Mouse (Mus musculus): ENCODE data around the gene Uhrf1. TPM values are rescaled to one million over a fixed set of nuclear protein-coding genes. Genes with fewer than 3 reads are reported as not detected.
"Not testable (repeated sequence)": the region's sequence is repeated elsewhere in the genome, so short reads cannot be mapped to it uniquely, and the experiment has no call there.

Gene Uhrf1
- 1.2 to 5.9 TPM (median 3.2 TPM) in 3 replicates for total RNA-seq (2017)

DNA sequence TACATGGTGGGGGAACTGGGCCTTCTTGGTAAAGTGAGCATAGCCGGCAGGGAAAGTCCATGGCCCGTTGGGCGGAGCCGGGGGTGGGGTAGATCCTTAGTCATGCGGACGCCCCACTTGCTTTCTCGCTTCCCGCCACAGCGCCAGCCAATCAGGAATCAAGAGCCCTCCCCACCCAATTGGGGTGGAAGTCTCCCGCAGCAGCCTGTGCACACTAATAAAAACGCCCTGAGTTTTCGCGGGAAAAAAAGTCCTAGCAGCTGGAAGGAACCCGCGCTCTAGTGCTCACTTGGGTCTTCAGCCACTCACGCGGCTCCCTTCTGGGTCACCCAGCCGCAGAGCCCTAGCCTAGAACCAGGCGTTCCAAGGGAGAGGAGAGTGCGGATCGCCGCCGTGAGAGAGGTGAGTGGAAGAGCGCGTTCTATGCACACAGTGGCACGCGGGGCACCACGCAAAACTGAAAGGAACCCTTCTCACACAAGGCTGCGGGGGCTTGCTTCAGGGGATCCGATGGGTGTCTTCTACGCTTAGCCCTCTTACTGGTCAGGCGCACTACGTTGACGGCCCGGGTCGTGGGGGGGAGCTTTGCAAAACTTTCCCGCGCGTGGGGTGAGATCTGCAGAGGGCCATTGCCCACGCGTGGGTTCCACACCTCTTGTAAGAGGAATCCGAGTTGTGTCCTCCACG, at the start of gene Uhrf1:
Gene Uhrf1, plus strand, starts transcription at position 162 of the 687 bp plus-strand sequence.
- 0 out of 2 replicates have a peak, but pooled peaks have one; percentile 27 for ATAC-seq (replicated peaks; ENCODE audit: insufficient number of reproducible peaks, low FRiP score, low TSS enrichment, poor library complexity, severe bottlenecking)

DNA sequence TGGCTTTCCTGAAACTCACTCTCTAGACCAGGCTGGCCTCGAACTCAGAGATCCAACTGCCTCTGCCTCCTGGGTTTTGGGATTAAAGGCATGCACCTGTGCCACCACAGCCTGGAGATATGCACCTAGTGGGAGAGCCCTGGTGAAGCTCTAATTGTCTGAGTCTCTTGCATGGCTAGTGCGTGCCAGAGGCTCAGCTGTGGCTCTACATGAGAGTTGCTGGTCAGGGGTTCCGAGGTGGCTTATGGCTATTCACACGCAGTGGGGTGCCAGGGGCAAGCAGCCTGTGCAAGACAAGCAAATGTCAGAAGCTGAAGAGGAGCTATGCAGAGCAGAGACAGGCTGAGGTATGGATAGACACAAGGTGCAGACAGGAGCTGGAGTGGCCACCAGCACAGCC, 48.4 kb upstream of the Uhrf1 start:
- no peak for ATAC-seq (replicated peaks; ENCODE audit: insufficient number of reproducible peaks, low FRiP score, low TSS enrichment, poor library complexity, severe bottlenecking)

DNA sequence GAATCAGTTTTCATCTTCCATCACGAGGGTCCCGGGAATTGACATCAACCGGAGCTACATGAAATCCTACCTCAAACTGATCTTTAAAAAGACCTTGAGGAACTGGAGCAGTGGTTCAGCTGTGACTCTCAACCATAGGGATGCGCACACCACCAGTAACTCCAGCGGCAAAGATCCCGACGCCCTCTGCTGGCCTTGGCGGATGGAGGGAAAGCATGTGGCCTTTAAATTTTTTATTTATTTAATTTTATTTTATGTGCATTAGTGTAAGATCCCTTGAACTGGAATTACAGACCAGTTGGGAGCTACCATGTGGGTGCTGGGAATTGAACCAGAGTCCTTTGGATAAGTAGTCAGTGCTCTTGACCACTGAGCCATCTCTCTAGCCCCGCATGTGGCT, 47.7 kb upstream of the Uhrf1 start:
- ATAC-seq (replicated peaks; ENCODE audit: insufficient number of reproducible peaks, low FRiP score, low TSS enrichment, poor library complexity, severe bottlenecking): no peak

DNA sequence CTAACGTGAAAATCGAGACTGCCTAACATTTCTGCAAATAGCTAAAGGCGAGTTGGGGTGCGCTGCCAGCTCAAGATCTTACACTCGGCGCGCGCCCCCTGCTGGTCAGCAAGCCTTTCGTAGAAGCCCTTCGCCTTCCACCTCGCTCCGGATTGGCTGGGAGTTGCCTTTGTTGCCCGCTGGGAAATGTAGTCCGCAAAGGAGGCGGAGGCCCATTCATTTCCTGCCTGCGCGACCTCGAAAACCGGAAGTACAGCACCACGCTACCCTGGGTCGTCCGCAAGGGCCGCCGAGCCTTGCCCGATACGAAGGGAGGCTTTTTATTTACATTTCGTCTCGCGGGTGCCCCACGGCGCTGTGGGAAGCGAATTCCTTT, 47.3 kb upstream of the Uhrf1 start:
- ATAC-seq (replicated peaks; ENCODE audit: insufficient number of reproducible peaks, low FRiP score, low TSS enrichment, poor library complexity, severe bottlenecking): peak; percentile 82

DNA sequence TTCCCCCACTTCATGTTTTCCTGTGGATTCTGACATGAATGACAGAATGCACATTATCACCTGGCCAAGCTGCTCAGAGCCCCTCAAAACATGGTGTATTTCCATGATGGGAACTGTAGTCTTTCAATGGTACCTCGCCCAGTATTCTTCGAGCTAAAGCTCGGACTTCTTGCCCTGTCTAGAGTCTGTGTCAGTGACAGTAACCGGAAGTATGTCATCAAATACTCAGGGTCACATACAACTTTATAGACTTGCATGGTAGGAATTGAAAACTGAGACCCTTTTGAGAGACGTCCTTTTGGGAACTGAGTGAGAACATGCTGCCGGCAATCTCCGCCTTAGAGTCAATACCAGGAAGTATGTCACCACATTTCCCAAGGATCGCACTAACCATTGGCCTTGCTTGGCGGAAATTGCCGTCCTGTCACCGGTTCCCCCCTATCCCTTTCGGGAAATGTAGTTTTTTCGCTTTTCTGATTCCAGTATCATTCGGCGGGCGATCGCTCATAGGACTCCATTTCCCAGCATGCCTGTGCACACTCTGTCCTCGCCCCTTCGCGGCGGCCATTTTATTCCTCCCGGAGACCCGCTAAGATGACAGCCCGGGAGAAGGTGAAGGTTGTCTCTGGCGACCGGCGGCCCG, 46.8 kb upstream of the Uhrf1 start, which contains the start of gene Fem1a:
Gene Fem1a, plus strand, starts transcription at position 572 of the 643 bp plus-strand sequence.
- peak; percentile 84 for ATAC-seq (replicated peaks; ENCODE audit: insufficient number of reproducible peaks, low FRiP score, low TSS enrichment, poor library complexity, severe bottlenecking)

DNA sequence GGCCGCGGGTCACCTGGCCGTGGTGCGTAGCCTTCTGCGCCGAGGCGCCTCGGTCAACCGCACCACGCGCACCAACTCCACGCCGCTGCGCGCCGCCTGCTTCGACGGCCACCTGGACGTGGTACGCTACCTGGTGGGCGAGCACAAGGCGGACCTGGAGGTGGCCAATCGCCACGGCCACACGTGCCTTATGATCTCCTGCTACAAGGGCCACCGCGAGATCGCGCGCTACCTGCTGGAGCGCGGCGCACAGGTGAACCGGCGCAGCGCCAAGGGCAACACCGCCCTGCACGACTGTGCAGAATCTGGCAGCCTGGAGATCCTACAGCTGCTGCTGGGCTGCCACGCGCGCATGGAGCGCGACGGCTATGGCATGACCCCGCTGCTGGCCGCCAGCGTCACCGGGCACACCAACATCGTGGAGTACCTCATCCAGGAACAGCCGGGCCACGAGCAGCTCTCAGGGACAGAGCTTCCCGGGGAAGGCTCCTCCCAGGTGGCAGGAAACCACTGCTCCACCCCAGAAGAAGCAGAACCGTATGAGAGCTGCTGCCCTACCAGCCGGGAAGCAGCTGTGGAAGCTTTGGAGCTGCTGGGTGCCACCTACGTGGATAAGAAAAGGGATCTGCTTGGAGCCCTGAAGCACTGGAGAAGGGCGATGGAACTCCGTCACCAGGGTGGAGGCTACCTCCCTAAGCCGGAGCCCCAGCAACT, 45.8 kb upstream of the Uhrf1 start:
- ATAC-seq (replicated peaks; ENCODE audit: insufficient number of reproducible peaks, low FRiP score, low TSS enrichment, poor library complexity, severe bottlenecking): no peak

DNA sequence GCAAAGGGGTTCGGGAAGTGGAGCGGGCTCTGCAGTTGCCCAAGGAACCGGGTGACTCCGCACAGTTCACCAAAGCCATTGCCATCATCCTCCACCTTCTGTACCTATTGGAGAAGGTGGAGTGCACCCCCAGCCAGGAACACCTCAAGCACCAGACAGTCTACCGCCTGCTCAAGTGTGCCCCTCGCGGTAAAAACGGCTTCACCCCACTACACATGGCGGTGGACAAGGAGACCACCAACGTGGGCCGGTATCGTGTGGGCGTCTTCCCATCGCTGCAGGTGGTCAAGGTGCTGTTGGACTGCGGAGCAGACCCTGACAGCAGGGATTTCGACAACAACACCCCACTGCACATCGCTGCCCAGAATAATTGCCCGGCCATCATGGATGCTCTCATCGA, 44.9 kb upstream of the Uhrf1 start:
- not testable (repeated sequence) for ATAC-seq (replicated peaks; ENCODE audit: insufficient number of reproducible peaks, low FRiP score, low TSS enrichment, poor library complexity, severe bottlenecking)

DNA sequence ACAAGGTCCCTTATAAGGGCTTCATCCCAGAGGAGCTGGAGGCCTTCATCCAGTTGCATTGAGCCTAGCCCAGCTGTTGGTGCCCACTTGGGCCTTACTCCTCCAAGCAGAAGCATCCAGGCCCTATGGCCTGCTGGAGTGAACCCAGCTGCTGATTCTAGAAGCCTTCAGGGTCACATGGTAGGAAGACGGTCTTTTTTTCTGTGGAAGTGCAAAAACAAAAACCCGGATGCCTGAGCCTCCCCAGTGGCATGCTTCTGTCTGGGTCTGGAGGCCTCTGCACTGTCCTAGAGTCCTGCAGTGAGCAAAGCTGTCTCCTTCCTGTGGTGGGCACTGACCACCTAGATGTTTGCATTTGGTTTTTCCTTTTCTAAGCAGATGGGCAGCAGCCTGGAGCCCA, 44.3 kb upstream of the Uhrf1 start:
- not testable (repeated sequence) for ATAC-seq (replicated peaks; ENCODE audit: insufficient number of reproducible peaks, low FRiP score, low TSS enrichment, poor library complexity, severe bottlenecking)

DNA sequence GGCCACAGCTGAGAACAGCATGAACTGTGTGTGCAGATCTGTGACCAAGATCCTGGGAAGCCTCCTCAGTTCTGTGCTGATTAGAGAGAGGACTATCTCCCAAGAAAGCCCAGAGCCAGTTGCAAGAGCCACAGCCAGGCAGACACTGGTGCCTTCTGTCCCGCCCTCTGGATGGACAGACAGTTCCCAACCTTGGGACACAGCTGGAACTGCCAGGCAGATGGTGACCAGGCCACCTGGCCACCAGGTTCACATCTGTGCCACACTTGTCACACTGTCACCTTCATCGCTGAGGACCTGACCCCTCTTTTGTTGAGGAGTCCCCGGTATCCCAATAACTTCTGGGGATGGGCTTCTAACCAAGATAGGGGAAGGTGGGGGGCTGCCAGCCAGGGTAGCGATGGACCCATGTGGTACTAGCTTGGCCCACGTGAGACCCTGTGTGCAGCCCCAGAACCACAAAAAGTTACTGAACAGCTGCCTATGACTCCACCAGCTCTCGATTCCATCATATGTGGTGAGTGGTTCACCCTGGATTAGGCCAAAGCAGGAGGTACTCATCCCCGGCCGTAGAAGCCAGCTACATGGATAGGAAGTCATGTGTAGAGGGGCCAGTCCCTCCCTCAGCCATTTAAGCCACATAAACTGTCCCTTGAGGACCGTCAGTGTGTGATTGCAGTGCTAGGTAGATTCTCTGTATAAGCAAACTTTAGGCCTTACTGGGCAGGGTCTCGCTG, 43.7 kb upstream of the Uhrf1 start:
- no peak for ATAC-seq (replicated peaks; ENCODE audit: insufficient number of reproducible peaks, low FRiP score, low TSS enrichment, poor library complexity, severe bottlenecking)

DNA sequence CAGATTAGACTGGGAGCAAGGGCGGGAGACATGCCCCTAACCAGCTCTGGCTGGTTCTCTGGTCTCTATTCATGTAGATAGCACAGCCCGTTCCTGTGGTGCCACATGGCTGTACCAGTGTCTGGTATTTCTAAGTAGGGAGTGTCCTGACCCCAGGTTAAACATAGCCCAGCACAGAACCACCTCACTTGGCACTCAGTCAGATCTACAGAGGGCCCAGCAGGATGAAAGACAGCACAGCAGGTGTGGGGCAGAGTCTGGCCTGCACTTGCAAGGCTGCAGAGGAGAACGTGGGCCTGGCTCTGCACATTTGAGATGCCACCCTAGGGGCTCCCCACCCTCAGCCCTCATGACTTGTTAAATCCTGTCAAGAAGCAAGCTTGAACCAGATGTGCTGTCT, 42.0 kb upstream of the Uhrf1 start:
- no peak for ATAC-seq (replicated peaks; ENCODE audit: insufficient number of reproducible peaks, low FRiP score, low TSS enrichment, poor library complexity, severe bottlenecking)

DNA sequence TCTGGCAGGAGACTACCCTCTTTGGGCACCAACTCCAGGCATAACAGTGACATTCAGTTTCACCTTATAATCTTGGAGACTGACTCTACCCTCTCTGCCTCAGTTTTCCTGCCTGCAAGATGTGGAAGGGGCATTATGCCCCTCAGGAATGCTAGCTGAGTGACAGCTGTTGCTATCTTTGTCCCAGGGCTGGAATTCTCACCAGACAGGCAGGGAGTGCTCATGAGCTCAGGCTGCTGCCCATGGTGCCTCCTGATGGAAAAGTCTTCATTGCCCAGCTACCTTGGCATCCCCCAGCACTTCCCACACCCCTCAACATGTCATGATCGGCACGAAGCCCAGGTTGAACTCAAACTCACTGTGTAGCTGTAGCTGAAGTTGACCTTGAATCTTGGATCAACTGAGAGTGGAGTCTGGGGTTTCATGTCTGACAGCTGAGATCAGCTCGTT, 40.5 kb upstream of the Uhrf1 start:
- no peak for ATAC-seq (replicated peaks; ENCODE audit: insufficient number of reproducible peaks, low FRiP score, low TSS enrichment, poor library complexity, severe bottlenecking)

DNA sequence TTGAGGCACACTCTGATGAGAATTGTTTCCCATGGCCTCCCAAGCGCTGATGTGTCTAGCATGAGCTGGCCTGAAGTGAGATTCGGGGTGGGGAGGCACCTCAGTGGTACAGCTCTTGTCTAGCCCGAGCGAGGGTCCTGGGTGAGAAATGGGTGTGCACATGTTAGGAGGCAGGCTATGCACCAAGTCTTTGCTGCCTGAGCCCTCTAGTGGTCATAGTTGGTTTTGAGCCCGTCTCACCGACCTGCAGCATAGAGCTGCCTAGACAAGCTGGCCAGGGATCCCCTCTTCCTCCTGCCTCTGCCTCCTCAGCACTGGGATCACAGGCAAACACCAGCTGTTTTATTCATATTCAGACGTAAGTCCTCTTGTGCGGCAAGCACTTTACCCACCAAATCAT, 39.1 kb upstream of the Uhrf1 start:
- peak; percentile 53 for ATAC-seq (replicated peaks; ENCODE audit: insufficient number of reproducible peaks, low FRiP score, low TSS enrichment, poor library complexity, severe bottlenecking)

DNA sequence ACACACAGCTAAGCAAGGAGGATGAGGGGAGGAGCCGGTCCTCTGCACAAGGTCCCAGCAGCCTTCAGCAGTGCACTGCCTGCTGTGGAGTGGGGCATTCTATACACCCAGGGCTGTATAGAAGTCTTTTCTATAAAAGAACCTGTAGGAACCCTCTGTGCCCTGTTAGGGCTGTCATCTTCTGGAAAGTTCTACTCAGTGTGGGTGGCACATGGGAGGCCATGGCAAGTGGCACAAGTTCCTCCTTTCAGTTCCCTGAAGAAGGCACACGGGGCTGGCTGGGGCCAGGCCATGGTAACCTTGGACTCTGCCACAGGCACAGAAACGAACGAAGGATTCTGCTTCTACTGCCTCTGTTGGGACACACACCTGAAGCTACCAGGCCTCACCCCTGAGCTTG, 38.1 kb upstream of the Uhrf1 start:
- ATAC-seq (replicated peaks; ENCODE audit: insufficient number of reproducible peaks, low FRiP score, low TSS enrichment, poor library complexity, severe bottlenecking): peak; percentile 49; the same call in 1 of the 2 replicates

DNA sequence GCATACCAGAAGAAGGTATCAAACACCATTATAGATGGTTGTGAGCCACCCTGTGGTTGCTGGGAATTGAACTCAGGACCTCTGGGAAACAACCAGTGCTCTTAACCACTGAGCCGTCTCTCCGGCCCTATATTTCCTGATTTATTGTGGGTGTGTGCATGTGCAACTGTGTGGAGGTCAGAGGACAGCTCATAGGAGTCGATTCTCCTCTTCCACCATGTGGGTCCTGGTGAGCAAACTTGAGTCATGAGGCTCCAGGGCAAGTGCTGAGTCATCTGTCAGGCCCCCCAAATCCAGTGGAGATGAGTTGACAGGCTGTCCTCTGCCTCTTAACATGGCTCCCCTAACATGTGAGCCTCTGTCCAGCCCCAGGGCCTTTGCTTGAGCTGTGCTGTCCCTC, 37.3 kb upstream of the Uhrf1 start:
- ATAC-seq (replicated peaks; ENCODE audit: insufficient number of reproducible peaks, low FRiP score, low TSS enrichment, poor library complexity, severe bottlenecking): peak; percentile 5

DNA sequence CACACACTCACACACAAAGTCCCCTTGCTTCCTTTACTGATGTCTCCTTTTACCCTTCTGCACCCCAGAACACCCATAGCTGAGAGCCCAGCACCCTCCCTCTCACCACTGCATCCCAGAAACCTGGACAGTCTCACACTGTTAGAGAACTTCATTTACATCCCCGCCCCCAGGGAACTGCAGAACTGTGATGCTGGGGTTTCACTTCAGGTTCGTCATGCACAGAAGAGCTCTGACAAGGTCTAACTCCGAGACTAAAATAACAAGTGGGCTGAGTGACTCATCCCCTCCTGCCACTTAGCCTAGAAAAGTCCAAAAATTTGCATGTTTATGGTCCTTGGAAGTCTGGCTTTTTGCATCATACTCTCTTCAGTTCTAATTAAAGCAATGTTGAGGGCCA, 36.9 kb upstream of the Uhrf1 start:
- ATAC-seq (replicated peaks; ENCODE audit: insufficient number of reproducible peaks, low FRiP score, low TSS enrichment, poor library complexity, severe bottlenecking): peak; percentile 48

DNA sequence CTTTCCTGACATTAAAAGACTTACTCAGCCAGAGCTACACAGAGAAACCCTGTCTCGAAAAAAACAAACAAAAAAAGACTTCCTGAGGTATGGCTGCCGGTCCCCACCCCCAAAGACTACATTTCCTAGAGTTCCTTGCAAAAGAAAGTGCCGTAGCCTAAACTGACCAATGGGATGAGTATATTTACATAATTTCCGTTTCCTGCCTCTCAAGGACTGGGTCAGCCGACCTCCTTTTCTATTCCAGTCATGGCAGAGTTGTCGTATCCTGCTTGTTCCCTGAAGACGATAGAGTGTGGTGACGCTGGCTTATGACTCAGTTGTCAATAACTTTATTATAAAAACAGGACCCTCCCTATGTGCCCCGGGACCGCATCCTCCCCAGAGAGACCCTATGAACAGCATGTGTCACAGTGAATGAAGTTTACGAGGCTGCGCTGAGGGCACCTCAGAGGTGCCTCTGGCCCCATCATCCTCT, 33.9 kb upstream of the Uhrf1 start:
- ATAC-seq (replicated peaks; ENCODE audit: insufficient number of reproducible peaks, low FRiP score, low TSS enrichment, poor library complexity, severe bottlenecking): peak; percentile 68

DNA sequence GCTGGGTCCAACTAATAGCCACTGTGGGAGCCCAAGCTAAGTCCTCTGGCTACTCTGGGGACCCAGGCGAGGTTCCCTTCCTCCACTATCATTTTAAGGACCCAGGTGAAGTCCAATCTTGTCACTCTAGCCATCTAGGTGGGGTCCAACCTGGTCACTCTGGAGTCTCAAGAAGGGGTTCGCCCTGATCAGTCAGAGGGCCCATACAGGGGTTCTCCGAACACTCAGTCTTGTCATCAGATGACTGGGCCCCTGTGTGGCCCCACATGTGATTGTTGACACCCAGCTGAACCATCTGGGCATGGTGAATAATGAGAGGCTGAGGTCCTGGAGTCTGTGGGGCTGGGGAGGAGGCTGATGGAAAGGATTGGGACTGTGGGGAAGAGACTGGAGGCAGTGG, 33.4 kb upstream of the Uhrf1 start:
- ATAC-seq (replicated peaks; ENCODE audit: insufficient number of reproducible peaks, low FRiP score, low TSS enrichment, poor library complexity, severe bottlenecking): no peak

DNA sequence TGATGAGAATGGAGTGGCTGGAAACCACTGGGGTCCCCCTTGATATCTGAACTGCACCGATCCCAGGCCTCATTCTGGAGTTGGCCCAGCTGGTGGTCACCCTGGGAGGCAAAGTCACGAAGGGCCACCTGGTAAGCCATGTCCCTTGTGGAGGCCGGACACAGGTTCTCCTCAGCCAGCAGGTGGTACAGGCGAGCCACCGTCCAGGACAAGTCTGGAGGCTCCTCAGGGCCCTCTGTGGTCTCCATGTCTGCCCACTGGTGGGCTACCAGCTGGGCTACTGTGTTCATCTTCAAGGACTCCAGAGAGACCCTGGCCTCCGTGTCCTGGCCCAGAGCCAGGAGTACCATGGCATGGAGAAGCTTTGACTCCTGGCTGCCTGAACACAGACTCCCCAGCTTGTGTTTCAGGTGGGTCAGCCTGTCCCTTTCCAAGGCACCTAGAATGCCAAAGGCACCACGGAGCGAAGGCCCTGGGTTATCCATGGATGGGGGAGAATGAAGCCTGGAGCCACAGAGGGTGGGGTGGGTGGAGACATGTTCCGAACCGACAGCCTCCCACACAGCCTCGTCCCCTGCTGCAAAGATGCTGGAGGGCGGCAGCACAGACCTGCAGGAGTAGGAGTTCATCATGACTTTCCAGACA, 31.4 kb upstream of the Uhrf1 start:
- no peak for ATAC-seq (replicated peaks; ENCODE audit: insufficient number of reproducible peaks, low FRiP score, low TSS enrichment, poor library complexity, severe bottlenecking)

DNA sequence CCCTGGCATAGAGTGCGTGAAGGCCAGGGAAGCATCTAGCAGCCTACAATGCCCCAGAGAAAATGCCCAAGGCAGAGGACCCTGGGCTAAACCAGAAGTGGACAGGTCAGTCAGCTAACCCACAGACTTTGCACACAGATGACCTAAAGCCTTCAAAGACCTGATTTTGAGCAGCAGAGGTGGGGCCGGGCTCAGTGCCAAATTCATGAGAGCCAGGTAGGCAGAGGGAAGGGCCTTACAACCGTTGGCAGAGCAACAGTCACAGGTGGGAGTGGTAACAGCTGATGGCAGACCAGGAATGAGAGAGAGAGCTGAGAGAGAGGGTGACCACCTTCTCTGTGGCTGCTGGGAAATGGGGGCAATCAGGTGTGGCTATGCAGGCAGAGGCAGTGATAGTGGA, 30.5 kb upstream of the Uhrf1 start:
- ATAC-seq (replicated peaks; ENCODE audit: insufficient number of reproducible peaks, low FRiP score, low TSS enrichment, poor library complexity, severe bottlenecking): no peak
